Mouse (Mus musculus): ENCODE measurements around the gene Stx8. TPM values are rescaled to one million over a fixed set of nuclear protein-coding genes. Genes with fewer than 3 reads are reported as not detected.

Stx8 gene
- total and polyA plus RNA-seq, 2 experiments = 3.5 to 12.9 TPM

DNA sequence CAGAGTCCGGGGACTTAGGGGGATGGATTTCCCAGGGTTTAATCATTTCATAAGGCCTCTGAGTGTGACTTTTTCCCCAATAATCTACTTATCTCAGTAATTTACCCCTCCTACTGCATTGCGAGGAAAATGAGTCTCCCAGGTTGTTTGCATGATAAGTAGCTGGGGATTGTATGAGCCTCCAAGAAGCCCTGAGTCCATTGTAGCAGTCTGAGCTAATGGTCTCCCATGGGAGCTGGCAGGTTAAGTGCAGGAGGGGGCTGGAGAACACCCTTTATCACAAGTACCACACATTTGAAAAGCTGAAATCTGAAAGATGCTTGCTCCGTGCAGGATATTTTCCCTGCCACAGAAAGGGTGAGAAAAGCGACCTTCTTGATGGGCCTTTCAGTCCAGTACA lies 193.9 kb downstream of the Stx8 start:
- 98% methylated on average over 4 of the region's 4 CpGs for WGBS
- TF ChIP-seq POLR2A (IDR thresholded peaks at IDR 0.05; ENCODE audit: extremely low read depth, insufficient read depth, low read length) (no peak), CTCF (IDR thresholded peaks at IDR 0.05; ENCODE audit: low read depth, low read length) (no peak)
- no peaks in the 10 kb centered on the region for H3K27me3 ChIP-seq (ENCODE audit: control insufficient read depth, insufficient read depth, low read length)
- no peak overlapping the region for H3K9ac ChIP-seq (ENCODE audit: low read depth, low read length)
- no peaks in the 10 kb centered on the region for H3K79me2 ChIP-seq (ENCODE audit: control insufficient read depth, insufficient read depth, low read length)
- H3K4me3 ChIP-seq (ENCODE audit: insufficient read depth, low read depth, low read length) = no peak overlapping the region
- no peaks in the 10 kb centered on the region for H3K36me3 ChIP-seq (ENCODE audit: control insufficient read depth, insufficient read depth, low read length)
- H3K4me1 ChIP-seq (ENCODE audit: control insufficient read depth, insufficient read depth, low read length) = no peaks in the 10 kb centered on the region
- DNase-seq (ENCODE audit: extremely low read depth, low read depth, low spot score) = no peak
- H3K27ac ChIP-seq (replicated peaks; ENCODE audit: insufficient read depth, low read depth, low read length) = no peak overlapping the region

DNA sequence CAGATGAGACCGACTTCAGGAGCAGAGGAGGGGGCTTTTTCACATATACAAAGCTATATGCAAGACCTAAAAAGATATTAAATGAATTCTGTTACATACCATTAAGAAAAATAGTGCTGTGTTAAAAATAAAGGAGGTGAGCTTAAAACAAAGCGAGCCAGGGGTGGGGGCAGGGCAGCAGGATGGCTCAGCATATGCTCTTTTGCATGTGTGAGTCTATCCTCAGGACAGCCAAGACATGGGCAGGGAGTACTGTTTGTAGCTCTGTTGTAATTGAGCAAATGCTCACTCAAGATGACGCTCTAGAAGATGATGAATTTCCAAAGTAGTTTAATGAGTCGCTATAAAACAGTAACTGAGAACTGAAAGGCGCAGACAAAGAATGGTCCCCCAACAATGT lies 198.4 kb downstream of the Stx8 start:
- H3K27me3 ChIP-seq (ENCODE audit: control insufficient read depth, insufficient read depth, low read length) = 0 out of 2 replicates have a peak, but pooled peaks cover 2% of the 10 kb centered on the region
- 97% methylated on average over 5 of the region's 5 CpGs for WGBS
- H3K36me3 ChIP-seq (ENCODE audit: control insufficient read depth, insufficient read depth, low read length) = no peaks in the 10 kb centered on the region
- TF ChIP-seq CTCF (IDR thresholded peaks at IDR 0.05; ENCODE audit: low read depth, low read length) (no peak), POLR2A (IDR thresholded peaks at IDR 0.05; ENCODE audit: extremely low read depth, insufficient read depth, low read length) (no peak)
- no peak for DNase-seq (ENCODE audit: extremely low read depth, low read depth, low spot score)
- no peak overlapping the region for H3K4me3 ChIP-seq (ENCODE audit: insufficient read depth, low read depth, low read length)
- H3K4me1 ChIP-seq (ENCODE audit: control insufficient read depth, insufficient read depth, low read length) = no peaks in the 10 kb centered on the region
- H3K9ac ChIP-seq (ENCODE audit: low read depth, low read length) = no peak overlapping the region
- no peak overlapping the region for H3K27ac ChIP-seq (replicated peaks; ENCODE audit: insufficient read depth, low read depth, low read length)
- no peaks in the 10 kb centered on the region for H3K79me2 ChIP-seq (ENCODE audit: control insufficient read depth, insufficient read depth, low read length)

DNA sequence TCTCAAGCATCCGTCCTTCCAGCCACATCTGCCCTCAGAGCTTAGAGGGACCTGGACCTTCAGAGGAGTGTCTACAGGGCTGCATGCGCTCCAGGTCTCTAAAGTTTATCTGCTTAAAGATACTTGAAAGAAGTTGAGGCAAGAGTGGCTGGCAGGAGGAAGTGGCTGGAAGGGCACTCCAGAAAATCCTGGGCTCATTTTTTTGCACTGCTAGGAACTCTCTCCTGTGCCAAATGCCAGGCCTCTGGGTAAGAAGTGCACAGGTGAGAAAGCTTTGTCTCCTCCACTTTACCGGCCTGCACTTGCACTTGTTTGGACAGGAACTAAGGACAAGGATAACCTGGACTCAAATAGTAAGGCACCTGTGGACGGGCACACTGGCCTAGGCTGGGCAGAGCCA lies 202.4 kb downstream of the Stx8 start:
- TF ChIP-seq POLR2A (IDR thresholded peaks at IDR 0.05; ENCODE audit: extremely low read depth, insufficient read depth, low read length) (no peak), CTCF (IDR thresholded peaks at IDR 0.05; ENCODE audit: low read depth, low read length) (no peak)
- H3K4me3 ChIP-seq (ENCODE audit: insufficient read depth, low read depth, low read length) = no peak overlapping the region
- no peaks in the 10 kb centered on the region for H3K79me2 ChIP-seq (ENCODE audit: control insufficient read depth, insufficient read depth, low read length)
- whole genome bisulfite sequencing = 95% methylated on average over 4 of the region's 4 CpGs
- no peak overlapping the region for H3K27ac ChIP-seq (replicated peaks; ENCODE audit: insufficient read depth, low read depth, low read length)
- H3K4me1 ChIP-seq (ENCODE audit: control insufficient read depth, insufficient read depth, low read length) = 0 out of 2 replicates have a peak, but pooled peaks cover 2% of the 10 kb centered on the region
- H3K36me3 ChIP-seq (ENCODE audit: control insufficient read depth, insufficient read depth, low read length) = no peaks in the 10 kb centered on the region
- no peak for DNase-seq (ENCODE audit: extremely low read depth, low read depth, low spot score)
- 0 out of 2 replicates have a peak, but pooled peaks cover 2% of the 10 kb centered on the region for H3K27me3 ChIP-seq (ENCODE audit: control insufficient read depth, insufficient read depth, low read length)
- H3K9ac ChIP-seq (ENCODE audit: low read depth, low read length) = no peak overlapping the region

DNA sequence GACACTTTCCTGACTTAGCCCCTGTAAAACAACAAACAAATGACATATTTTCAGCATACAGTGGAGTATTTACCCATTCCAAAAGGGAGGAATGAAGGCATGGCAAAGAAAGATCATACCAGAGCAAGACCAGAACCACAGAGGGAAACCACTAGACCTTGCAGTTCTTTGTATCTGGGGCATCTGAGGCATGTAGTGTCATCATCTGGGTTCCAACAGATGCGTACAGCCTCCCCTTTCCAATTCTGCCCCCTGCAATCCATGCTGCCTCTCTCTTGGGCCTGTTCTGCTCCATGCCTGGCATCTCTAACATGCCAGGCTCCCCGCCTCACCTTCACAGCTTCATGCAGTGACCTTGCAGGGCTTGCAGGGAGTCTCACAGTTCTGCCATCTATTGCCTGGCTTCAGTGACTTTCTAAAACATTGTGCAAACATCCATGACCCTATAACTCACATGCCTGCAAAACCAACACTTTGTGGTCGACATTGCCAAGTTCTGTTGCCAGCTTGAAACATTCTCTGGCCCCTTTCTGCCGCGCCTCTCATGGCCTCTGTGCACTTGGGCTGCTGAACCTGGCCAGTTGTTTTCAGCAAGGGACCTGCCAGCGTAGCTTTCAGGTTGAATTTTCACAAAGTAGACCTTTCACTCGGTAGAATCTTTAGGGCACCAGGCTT lies 206.1 kb downstream of the Stx8 start:
- H3K4me3 ChIP-seq (ENCODE audit: insufficient read depth, low read depth, low read length) = no peak overlapping the region
- no peaks in the 10 kb centered on the region for H3K36me3 ChIP-seq (ENCODE audit: control insufficient read depth, insufficient read depth, low read length)
- H3K79me2 ChIP-seq (ENCODE audit: control insufficient read depth, insufficient read depth, low read length) = no peaks in the 10 kb centered on the region
- TF ChIP-seq POLR2A (IDR thresholded peaks at IDR 0.05; ENCODE audit: extremely low read depth, insufficient read depth, low read length) (no peak), CTCF (IDR thresholded peaks at IDR 0.05; ENCODE audit: low read depth, low read length) (no peak)
- WGBS = 41% methylated on average over 7 of the region's 7 CpGs
- DNase-seq (ENCODE audit: extremely low read depth, low read depth, low spot score) = peak; percentile 70
- H3K27ac ChIP-seq (replicated peaks; ENCODE audit: insufficient read depth, low read depth, low read length) = no peak overlapping the region
- H3K9ac ChIP-seq (ENCODE audit: low read depth, low read length) = no peak overlapping the region
- 0 out of 2 replicates have a peak, but pooled peaks cover 2% of the 10 kb centered on the region for H3K27me3 ChIP-seq (ENCODE audit: control insufficient read depth, insufficient read depth, low read length)
- H3K4me1 ChIP-seq (ENCODE audit: control insufficient read depth, insufficient read depth, low read length) = 0 out of 2 replicates have a peak, but pooled peaks cover 2% of the 10 kb centered on the region

DNA sequence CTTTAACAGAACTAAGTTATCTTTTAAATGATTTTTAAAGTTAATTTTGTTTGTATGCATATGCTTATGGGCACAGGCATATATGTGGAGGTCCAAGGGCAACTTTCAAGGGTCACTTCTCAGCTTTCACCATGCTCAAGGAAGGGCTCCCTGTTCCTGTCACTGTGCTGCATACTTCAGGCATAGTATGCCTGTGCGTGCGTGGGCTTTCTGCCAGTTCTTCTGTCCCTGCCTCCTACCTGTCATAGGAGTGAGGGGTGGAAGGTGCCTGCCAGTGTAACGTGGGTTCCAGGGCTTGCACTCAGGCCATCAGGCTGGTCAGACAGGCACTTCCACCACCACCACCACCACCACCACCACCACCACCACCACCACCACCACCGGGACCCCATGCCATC lies 206.7 kb downstream of the Stx8 start:
- H3K27me3 ChIP-seq (ENCODE audit: control insufficient read depth, insufficient read depth, low read length) = 0 out of 2 replicates have a peak, but pooled peaks cover 2% of the 10 kb centered on the region
- 0 out of 2 replicates have a peak, but pooled peaks cover 2% of the 10 kb centered on the region for H3K4me1 ChIP-seq (ENCODE audit: control insufficient read depth, insufficient read depth, low read length)

DNA sequence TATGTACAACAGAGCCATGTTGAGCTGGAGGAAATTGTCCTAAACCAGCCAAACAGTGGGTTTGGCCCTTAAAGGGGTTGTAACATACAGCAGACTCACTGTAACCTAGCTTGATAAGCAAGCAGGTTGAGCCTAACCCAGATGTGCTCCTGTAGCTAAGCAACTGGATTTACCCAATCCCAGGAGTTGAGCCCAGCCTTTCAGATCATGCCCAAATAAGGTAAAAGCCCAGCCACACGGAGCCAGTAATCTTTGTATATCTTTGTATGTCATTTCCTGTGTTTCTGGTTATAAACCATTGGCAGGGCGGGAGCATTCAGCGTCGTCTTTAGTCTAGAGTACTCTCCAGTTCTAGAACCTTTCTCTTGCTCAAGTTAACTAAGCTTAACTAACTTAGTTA lies 210.6 kb downstream of the Stx8 start:
- 77% methylated on average over 4 of the region's 4 CpGs for WGBS
- no peak overlapping the region for H3K9ac ChIP-seq (ENCODE audit: low read depth, low read length)
- no peak overlapping the region for H3K27ac ChIP-seq (replicated peaks; ENCODE audit: insufficient read depth, low read depth, low read length)
- no peak for DNase-seq (ENCODE audit: extremely low read depth, low read depth, low spot score)
- no peak overlapping the region for H3K4me3 ChIP-seq (ENCODE audit: insufficient read depth, low read depth, low read length)
- H3K36me3 ChIP-seq (ENCODE audit: control insufficient read depth, insufficient read depth, low read length) = no peaks in the 10 kb centered on the region
- H3K4me1 ChIP-seq (ENCODE audit: control insufficient read depth, insufficient read depth, low read length) = 0 out of 2 replicates have a peak, but pooled peaks cover 2% of the 10 kb centered on the region
- no peaks in the 10 kb centered on the region for H3K79me2 ChIP-seq (ENCODE audit: control insufficient read depth, insufficient read depth, low read length)
- no peaks in the 10 kb centered on the region for H3K27me3 ChIP-seq (ENCODE audit: control insufficient read depth, insufficient read depth, low read length)
- TF ChIP-seq POLR2A (IDR thresholded peaks at IDR 0.05; ENCODE audit: extremely low read depth, insufficient read depth, low read length) (no peak), CTCF (IDR thresholded peaks at IDR 0.05; ENCODE audit: low read depth, low read length) (no peak)

More for the DNA sequence above, 206.7 kb downstream of the Stx8 start:
- no peak overlapping the region for H3K27ac ChIP-seq (replicated peaks; ENCODE audit: insufficient read depth, low read depth, low read length)
- H3K9ac ChIP-seq (ENCODE audit: low read depth, low read length) = no peak overlapping the region
- TF ChIP-seq CTCF (IDR thresholded peaks at IDR 0.05; ENCODE audit: low read depth, low read length) = no peak
- no peak for TF ChIP-seq POLR2A (IDR thresholded peaks at IDR 0.05; ENCODE audit: extremely low read depth, insufficient read depth, low read length)
- 74% methylated on average over 4 of the region's 4 CpGs for WGBS
- H3K4me3 ChIP-seq (ENCODE audit: insufficient read depth, low read depth, low read length) = no peak overlapping the region
- no peaks in the 10 kb centered on the region for H3K79me2 ChIP-seq (ENCODE audit: control insufficient read depth, insufficient read depth, low read length)
- H3K36me3 ChIP-seq (ENCODE audit: control insufficient read depth, insufficient read depth, low read length) = no peaks in the 10 kb centered on the region
- no peak for DNase-seq (ENCODE audit: extremely low read depth, low read depth, low spot score)
